Mouse (Mus musculus) CH12.LX (cell line): Measurements from ENCODE around the gene Ms4a4d.

Experiments used
- BHLHE40 ChIP-seq: IDR thresholded peaks from 2 replicates; pipeline ENCODE4 v1.6.1; 2011; ENCODE audit warnings: mild to moderate bottlenecking, low read depth, low read length, improper control_type of control experiment
- CHD2 ChIP-seq: IDR thresholded peaks from 2 replicates; pipeline ENCODE4 v1.6.1; 2011; ENCODE audit warnings: low read length, improper control_type of control experiment
- CTCF ChIP-seq, 2 experiments: IDR thresholded peaks in 1 of 2; conservative IDR thresholded peaks in 1 of 2; 2 replicates each; pipeline ENCODE4 v1.5.1; 2011 to 2012; ENCODE audit warnings: low read depth in 2 of 2, low read length in 2 of 2, improper control_type of control experiment in 1 of 2, inconsistent platforms in 1 of 2, mild to moderate bottlenecking in 1 of 2, moderate library complexity in 1 of 2
- E2F4 ChIP-seq: IDR thresholded peaks from 2 replicates; pipeline ENCODE4 v1.6.1; 2011; ENCODE audit warnings: low read depth, low read length, improper control_type of control experiment; ENCODE audit not compliant: insufficient replicate concordance
- EP300 ChIP-seq: IDR thresholded peaks from 2 replicates; pipeline ENCODE4 v1.6.1; 2011; ENCODE audit warnings: low read length, improper control_type of control experiment
- HCFC1 ChIP-seq: IDR thresholded peaks from 2 replicates; pipeline ENCODE4 v1.6.1; 2012; ENCODE audit warnings: low read depth, mild to moderate bottlenecking, inconsistent platforms, low read length, improper control_type of control experiment
- MAX ChIP-seq: IDR thresholded peaks from 2 replicates; pipeline ENCODE4 v1.6.1; 2011; ENCODE audit warnings: low read length, improper control_type of control experiment
- NELFE ChIP-seq: IDR thresholded peaks from 2 replicates; pipeline ENCODE4 v1.6.1; 2011; ENCODE audit warnings: low read depth, low read length, improper control_type of control experiment
- PAX5 ChIP-seq: IDR thresholded peaks from 2 replicates; pipeline ENCODE4 v1.6.1; 2012; ENCODE audit warnings: low read length, inconsistent platforms, mixed read lengths
- POLR2A ChIP-seq: IDR thresholded peaks from 2 replicates; pipeline ENCODE4 v1.6.1; 2011; ENCODE audit warnings: low read depth, mild to moderate bottlenecking, improper control_type of control experiment, low read length
- USF1 ChIP-seq: IDR thresholded peaks from 2 replicates; pipeline ENCODE4 v1.6.1; 2014; ENCODE audit warnings: low read depth, mild to moderate bottlenecking, inconsistent platforms, low read length, improper control_type of control experiment

- TF ChIP-seq E2F4: no peak
- TF ChIP-seq USF1: no peak
- no peak for TF ChIP-seq PAX5
- TF ChIP-seq CTCF (conservative IDR thresholded peaks at IDR 0.05 in 1 of 2, IDR thresholded peaks at IDR 0.05 in 1 of 2; ENCODE audit: low read depth in 2 of 2, low read length in 2 of 2): no peak
- TF ChIP-seq EP300: no peak
- TF ChIP-seq POLR2A: no peak
- TF ChIP-seq MAX: no peak
- TF ChIP-seq CHD2: no peak
- no peak for TF ChIP-seq NELFE
- TF ChIP-seq HCFC1: no peak
- TF ChIP-seq BHLHE40: no peak
Measured at GRCm38 (mm10) chr19:11536593-11536992, at the start of gene Ms4a4d.
